Mouse (Mus musculus): ENCODE data around the gene Gm11237. TPM values are rescaled to one million over a fixed set of nuclear protein-coding genes. Genes with fewer than 3 reads are reported as not detected.
"Not testable (repeated sequence)": the region's sequence is repeated elsewhere in the genome, so short reads cannot be mapped to it uniquely, and the experiment has no call there.

Gm11237 gene
- total and polyA plus RNA-seq, 3 experiments, result not detected

- not testable (repeated sequence) for H3K27me3 ChIP-seq (ENCODE audit: control insufficient read depth in 1 of 2, insufficient read depth in 2 of 2, low read length in 2 of 2); H3K27ac ChIP-seq (ENCODE audit: control insufficient read depth, low read depth, low read length); H3K9me3 ChIP-seq (replicated peaks; ENCODE audit: insufficient read depth, low read length); H3K4me1 ChIP-seq (ENCODE audit: control insufficient read depth in 1 of 2, insufficient read depth in 2 of 2, low read length in 2 of 2); H3K4me3 ChIP-seq (ENCODE audit: control insufficient read depth in 1 of 2, insufficient read depth in 1 of 2, low read depth in 2 of 2, low read length in 2 of 2); H3K79me2 ChIP-seq (ENCODE audit: control insufficient read depth, insufficient read depth, low read length, poor library complexity); DNase-seq (ENCODE audit: low read depth, low spot score); H3K9ac ChIP-seq (ENCODE audit: control insufficient read depth, low read depth, low read length, poor library complexity, severe bottlenecking); H3K36me3 ChIP-seq (ENCODE audit: control insufficient read depth in 1 of 2, insufficient read depth in 2 of 2, low read length in 2 of 2)
Measured at GRCm38 (mm10) chr4:73668054-73668453, 45.3 kb downstream of the Gm11237 start, which contains the start of gene Gm11239. TSS of gene Gm11239 (plus strand) at chr4:73668354.

Other genes with a start within 250 kb of the Gm11237 start
- gene Gm11487, start 217.9 kb upstream of the Gm11237 start, total RNA-seq (2012; rRNA removed), result not detected in 2 replicates
- gene Gm11487, start 217.9 kb upstream of the Gm11237 start, polyA plus RNA-seq (2012; ENCODE audit: insufficient read depth in 1 of 2, insufficient read length in 2 of 2, low read depth in 1 of 2, low replicate concordance in 2 of 2, missing spikeins in 1 of 2), result not detected
- not detected in 2 replicates for gene Gm11238, start 15.1 kb upstream of the Gm11237 start, total RNA-seq (2012; rRNA removed)
- gene Gm11238, start 15.1 kb upstream of the Gm11237 start, polyA plus RNA-seq (2012; ENCODE audit: insufficient read depth in 1 of 2, insufficient read length in 2 of 2, low read depth in 1 of 2, low replicate concordance in 2 of 2, missing spikeins in 1 of 2), result not detected
- not detected in 2 replicates for gene Gm11236, start 15.1 kb downstream of the Gm11237 start, total RNA-seq (2012; rRNA removed)
- gene Gm11236, start 15.1 kb downstream of the Gm11237 start, polyA plus RNA-seq (2012; ENCODE audit: insufficient read depth in 1 of 2, insufficient read length in 2 of 2, low read depth in 1 of 2, low replicate concordance in 2 of 2, missing spikeins in 1 of 2), result not detected
- gene Gm11239, start 45.4 kb downstream of the Gm11237 start, total RNA-seq (2012; rRNA removed), result not detected in 2 replicates
- gene Gm11239, start 45.4 kb downstream of the Gm11237 start, polyA plus RNA-seq (2012; ENCODE audit: insufficient read depth in 1 of 2, insufficient read length in 2 of 2, low read depth in 1 of 2, low replicate concordance in 2 of 2, missing spikeins in 1 of 2), result not detected
- gene Gm428, start 60.5 kb downstream of the Gm11237 start, total RNA-seq (2012; rRNA removed), result not detected in 2 replicates
- gene Gm428, start 60.5 kb downstream of the Gm11237 start, polyA plus RNA-seq (2012; ENCODE audit: insufficient read depth in 1 of 2, insufficient read length in 2 of 2, low read depth in 1 of 2, low replicate concordance in 2 of 2, missing spikeins in 1 of 2), result not detected
- not detected in 2 replicates for gene Rasef, start 168.0 kb downstream of the Gm11237 start, total RNA-seq (2012; rRNA removed)
- not detected for gene Rasef, start 168.0 kb downstream of the Gm11237 start, polyA plus RNA-seq (2012; ENCODE audit: insufficient read depth in 1 of 2, insufficient read length in 2 of 2, low read depth in 1 of 2, low replicate concordance in 2 of 2, missing spikeins in 1 of 2)

Measured in MEL (cell line).